Mouse (Mus musculus) 3T3-L1 (cell line): ENCODE measurements at regions not wholly inside any gene's neighbourhood (a gene's known extent, or its start where the extent isn't known, plus 50 kb on each side); places are given as distances from the start of the nearest gene placed in this dataset.

Experiments
- DNase-seq: peaks from one replicate; pipeline ENCODE4 v3.0.0-alpha.2; 2015; ENCODE audit warnings: low read depth, low spot score

DNA sequence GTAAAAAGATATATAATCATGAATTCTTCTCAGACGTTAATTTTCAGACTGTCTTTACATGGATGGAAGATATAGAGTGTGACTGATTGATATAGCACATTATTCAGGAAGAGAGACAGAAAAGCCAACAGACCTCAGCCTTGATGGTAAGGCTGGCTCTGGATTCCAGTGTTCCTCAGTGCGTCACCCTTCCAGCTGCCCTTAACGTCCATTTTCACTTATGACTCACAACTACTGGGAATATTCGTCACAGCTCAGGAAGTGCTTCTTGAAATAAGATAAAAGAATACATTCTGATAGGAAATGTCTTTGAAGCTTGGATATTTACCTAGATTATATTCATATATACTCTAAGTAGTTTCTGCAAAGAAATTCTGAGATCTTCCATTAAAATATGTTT lies 923.8 kb downstream of the Flrt2 start:
- peak; percentile 49 for DNase-seq

DNA sequence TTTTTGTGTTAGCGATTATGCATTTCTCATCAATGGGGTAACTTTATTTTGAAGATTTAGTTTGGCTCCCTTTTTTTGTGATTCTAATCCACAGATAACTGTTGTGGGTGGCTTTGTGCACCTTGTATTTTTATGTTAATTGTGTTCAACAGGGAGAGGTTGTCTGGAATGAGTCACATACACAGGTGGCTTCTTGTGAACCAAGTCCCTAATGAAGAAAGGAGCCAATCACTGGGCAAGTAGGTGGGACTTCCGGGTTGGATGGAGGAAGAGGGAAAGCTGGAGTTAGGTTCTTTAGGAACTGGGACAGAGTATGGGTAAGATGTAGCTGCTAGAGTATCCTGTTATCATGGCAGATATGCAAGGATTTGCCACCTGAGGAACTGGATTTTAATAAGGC lies 925.2 kb downstream of the Flrt2 start:
- DNase-seq = no peak
